Mouse (Mus musculus): ENCODE data around the gene Ldlrad2.

The Ldlrad2 gene

DNA sequence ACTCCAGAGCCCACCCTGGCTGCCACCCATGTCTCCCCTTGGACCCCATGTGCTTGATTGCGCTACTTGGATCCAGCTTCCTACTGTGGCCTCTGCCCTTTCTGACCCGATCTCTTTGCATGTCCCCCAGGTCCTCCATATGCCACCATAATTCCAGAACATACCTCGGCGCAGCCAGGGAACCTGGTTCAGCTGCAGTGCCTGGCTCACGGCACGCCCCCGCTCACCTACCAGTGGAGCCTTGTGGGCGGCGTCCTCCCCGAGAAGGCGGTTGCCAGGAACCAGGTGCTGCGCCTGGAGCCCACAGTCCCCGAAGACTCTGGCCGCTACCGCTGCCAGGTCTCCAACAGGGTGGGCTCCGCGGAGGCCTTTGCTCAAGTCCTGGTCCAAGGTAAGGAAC lies 20.9 kb downstream of the Ldlrad2 start:
- DNase-seq (ENCODE audit: low read depth): no peak

DNA sequence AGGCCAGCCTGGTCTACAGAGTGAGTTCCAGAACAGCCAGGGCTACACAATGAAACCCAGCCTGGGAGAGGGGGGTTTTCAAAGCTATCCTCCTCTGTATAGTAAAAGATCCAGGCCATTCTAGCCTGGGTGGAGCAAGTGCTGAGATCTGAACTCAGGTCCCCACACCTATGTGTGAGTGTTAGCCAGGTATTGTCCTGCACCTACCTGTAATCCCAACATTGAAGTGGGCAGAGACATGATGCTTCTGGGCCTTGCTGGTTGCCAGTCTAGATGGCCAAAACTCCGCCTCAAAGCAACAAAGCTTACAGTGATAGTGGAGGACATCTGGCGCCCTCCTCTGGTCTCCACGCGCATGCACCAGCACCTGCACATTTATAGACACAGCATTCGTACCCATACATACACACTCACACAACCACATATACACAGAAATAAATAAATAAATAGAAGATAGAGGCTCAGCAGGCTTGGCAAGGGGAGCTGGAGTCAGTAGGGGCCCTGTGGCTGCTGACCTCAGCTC lies 28.3 kb downstream of the Ldlrad2 start:
- DNase-seq (ENCODE audit: low read depth): peak; percentile 6

DNA sequence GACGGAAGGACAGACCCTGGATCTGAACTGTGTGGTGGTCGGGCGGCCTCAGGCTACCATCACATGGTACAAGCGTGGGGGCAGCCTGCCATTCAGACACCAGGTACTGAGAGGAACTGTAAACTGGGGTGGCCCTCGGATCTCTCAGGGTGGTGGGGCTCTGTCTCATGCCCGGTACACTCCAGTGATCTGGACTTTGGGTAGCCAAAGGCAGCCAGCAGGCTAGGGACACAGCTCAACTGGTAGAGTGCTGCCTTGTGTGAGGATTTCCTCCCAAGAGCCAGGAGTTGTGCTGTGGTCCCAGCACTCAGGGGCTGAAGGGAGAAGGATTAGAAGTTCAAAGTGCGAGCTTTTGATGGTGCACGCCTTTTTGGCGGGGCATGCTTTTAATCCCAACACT lies 28.8 kb downstream of the Ldlrad2 start:
- DNase-seq (ENCODE audit: low read depth): no peak

DNA sequence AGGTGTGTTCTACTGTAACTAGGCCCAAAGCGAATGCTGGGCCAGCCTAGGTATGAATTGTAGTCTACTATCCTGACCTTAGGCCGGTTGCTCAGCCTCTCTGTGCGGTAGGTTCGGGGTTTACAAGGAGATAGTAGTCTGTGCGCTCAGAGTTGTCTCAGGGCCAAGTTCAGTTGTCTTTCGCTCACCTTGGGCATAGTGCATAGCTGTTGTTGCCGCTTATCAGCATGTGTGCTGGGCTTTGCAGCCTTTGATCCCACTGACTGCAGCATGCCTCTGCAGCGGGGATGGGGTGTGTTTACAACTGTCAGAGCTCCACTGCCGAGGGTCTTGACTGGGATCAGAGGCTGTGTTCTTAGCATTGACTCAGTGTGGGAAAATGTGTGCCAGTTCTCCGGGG lies 31.4 kb downstream of the Ldlrad2 start:
- DNase-seq (ENCODE audit: low read depth): no peak

DNA sequence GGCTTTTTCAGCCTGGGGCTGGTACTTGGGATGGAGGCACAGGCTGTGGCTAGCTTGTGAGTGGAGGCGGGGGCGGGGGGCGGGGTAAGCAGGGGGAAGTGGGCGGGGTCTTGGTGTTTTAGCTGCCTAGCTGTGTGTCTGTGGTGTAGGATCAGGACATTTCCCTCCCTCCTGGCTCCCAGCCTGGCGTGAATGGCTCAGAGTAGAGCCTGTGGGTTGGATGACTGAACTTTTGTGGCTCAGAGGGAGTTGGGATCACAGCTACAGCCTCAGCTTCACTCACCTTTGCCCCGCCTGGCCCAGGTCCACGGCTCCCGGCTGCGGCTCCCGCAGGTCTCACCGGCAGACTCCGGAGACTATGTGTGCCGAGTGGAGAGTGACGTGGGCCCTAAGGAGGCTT lies 34.0 kb downstream of the Ldlrad2 start:
- DNase-seq (ENCODE audit: low read depth): no peak

DNA sequence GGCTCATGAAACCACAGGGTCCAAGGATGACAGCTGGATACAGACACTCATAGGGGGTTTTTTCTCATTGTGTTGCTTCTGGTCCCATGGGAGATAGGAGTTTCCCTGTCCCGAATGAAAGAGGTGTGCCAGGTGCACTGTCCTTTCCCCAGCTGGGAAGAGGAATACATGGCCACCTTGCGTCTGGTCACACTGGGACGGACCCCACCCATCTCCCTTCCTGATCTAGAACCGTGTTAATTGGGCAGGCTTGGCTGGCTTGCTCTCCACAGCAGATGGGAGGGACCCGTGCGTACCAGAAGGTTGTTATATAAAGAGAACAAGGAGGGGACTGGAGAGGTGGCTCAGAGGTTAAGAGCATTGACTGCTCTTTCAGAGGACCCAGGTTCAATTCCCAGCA lies 46.5 kb downstream of the Ldlrad2 start:
- DNase-seq (ENCODE audit: low read depth): no peak

DNA sequence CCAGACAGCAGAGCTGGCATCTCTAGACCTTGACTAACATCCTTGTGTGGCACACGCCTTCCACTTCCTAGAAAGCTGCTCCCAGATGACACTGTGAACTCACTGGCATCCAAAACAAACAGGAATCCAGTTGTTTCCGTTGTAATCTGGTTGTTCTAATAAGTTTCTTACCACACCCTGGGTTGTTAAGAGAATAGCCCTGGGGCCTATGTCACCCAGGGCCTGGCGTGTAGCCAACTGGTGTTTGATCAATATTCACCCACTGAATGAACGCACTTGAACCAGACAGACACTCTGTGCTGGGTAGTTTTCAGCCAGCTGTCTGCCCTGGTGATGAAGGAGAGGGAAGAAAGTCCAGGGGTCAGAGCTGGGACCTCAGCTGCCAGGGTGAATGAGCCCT lies 47.0 kb downstream of the Ldlrad2 start:
- no peak for DNase-seq (ENCODE audit: low read depth)

DNA sequence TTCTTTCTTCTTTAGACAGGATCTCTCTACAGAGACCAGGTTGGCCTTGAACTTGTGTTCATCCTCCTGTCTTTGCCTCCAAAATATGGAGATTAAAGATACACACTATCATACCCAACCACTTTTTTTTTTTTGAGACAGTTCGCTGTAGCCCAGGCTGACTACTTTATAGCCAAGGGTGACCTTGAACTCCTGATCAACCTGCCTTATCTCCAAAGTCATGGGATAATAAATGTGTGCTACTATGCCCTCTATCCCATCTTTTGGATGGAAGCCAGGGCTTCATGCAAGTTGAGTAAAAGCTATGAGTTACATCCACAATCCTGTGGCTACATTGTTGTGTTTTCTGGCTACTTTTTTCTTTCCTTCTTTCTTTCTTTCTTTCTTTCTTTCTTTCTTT lies 48.9 kb downstream of the Ldlrad2 start:
- DNase-seq (ENCODE audit: low read depth): no peak
